12 mouse cellular contexts compared by ENCODE assay signal in genomic region chr6:125321114-125321855, GRCm38 (mm10). TPM values are rescaled to one million over a fixed set of nuclear protein-coding genes. Genes with fewer than 3 reads are reported as not detected.
DNase-seq lines count a peak whose midpoint lies in the region; ATAC-seq and TF ChIP-seq lines count a peak whose summit lies in the region.
"Had no signal": no experiment of that assay in that cellular context is flagged by ENCODE, and none has a peak within 500 bp of the region (broad histone marks: within the 10 kb centered on the region; RNA-seq: fewer than 3 reads in every experiment).

No protein-coding gene starts in this region.

- 0 out of 2 replicates have a peak overlapping the region, but pooled peaks have one; percentile 8 for H3K4me2 ChIP-seq in hindbrain, embryonic 12.5 days (replicated peaks)
- no peak overlapping the region for H3K4me2 ChIP-seq in hindbrain, postnatal 0 days (ENCODE audit: low read depth, low read length)
- H3K4me2 ChIP-seq in embryonic facial prominence, embryonic 13.5 days: peak overlapping the region; percentile 15; the same call in 1 of the 2 replicates

- no peak for TF ChIP-seq CTCF in hindbrain, postnatal 0 days (IDR thresholded peaks at IDR 0.05; ENCODE audit: low read depth)

- no peaks in the 10 kb centered on the region for H3K9me3 ChIP-seq in hindbrain, embryonic 12.5 days (replicated peaks)
- no peaks in the 10 kb centered on the region for H3K9me3 ChIP-seq in hindbrain, postnatal 0 days (ENCODE audit: low read length)
- no peaks in the 10 kb centered on the region for H3K9me3 ChIP-seq in embryonic facial prominence, embryonic 13.5 days

- no peak overlapping the region for H3K4me3 ChIP-seq in hindbrain, embryonic 12.5 days
- H3K4me3 ChIP-seq in hindbrain, postnatal 0 days (ENCODE audit: low read length): no peak overlapping the region
- no peak overlapping the region for H3K4me3 ChIP-seq in embryonic facial prominence, embryonic 13.5 days
- H3K4me3 ChIP-seq: left cerebral cortex, adult 2 months had no signal

- peaks cover 57% of the 10 kb centered on the region for H3K27me3 ChIP-seq in hindbrain, embryonic 12.5 days
- peaks cover 21% of the 10 kb centered on the region; the same call in 1 of the 2 replicates for H3K27me3 ChIP-seq in hindbrain, postnatal 0 days (ENCODE audit: insufficient read depth, low read length)
- peaks cover 45% of the 10 kb centered on the region for H3K27me3 ChIP-seq in embryonic facial prominence, embryonic 13.5 days

- no peaks in the 10 kb centered on the region for H3K36me3 ChIP-seq in hindbrain, embryonic 12.5 days
- no peaks in the 10 kb centered on the region for H3K36me3 ChIP-seq in hindbrain, postnatal 0 days (ENCODE audit: insufficient read depth, low read length)
- H3K36me3 ChIP-seq in embryonic facial prominence, embryonic 13.5 days: no peaks in the 10 kb centered on the region

- 8% methylated on average over 25 of the region's 26 CpGs for WGBS in hindbrain, embryonic 12.5 days
- 12% methylated on average over 26 of the region's 26 CpGs for WGBS in hindbrain, postnatal 0 days
- 6% methylated on average over 26 of the region's 26 CpGs for WGBS in embryonic facial prominence, embryonic 13.5 days

- no peak for DNase-seq in hindbrain, postnatal 0 days (ENCODE audit: low spot score)
- peak; percentile 59 for DNase-seq in kidney, postnatal 10 days
- peak; percentile 67 for DNase-seq in lung, postnatal 14 days
- DNase-seq in cerebellum, postnatal 36 days: no peak
- DNase-seq in layer of hippocampus, adult 8-10 months (ENCODE audit: low spot score in 2 of 2): no peak
- DNase-seq in right cerebral cortex, adult 18-20 months: no peak
- DNase-seq: adrenal gland, postnatal 36 days; spleen, adult 18-20 months had no signal

- H3K4me1 ChIP-seq in hindbrain, embryonic 12.5 days: peaks cover 2% of the 10 kb centered on the region; the same call in 1 of the 2 replicates
- peaks cover 3% of the 10 kb centered on the region; the same call in 1 of the 2 replicates for H3K4me1 ChIP-seq in hindbrain, postnatal 0 days (ENCODE audit: insufficient read depth, low read length)
- peaks cover 17% of the 10 kb centered on the region for H3K4me1 ChIP-seq in embryonic facial prominence, embryonic 13.5 days

- no peak for ATAC-seq in hindbrain, embryonic 12.5 days (ENCODE audit: low FRiP score)
- no peak for ATAC-seq in hindbrain, postnatal 0 days
- ATAC-seq in embryonic facial prominence, embryonic 13.5 days (ENCODE audit: insufficient number of reproducible peaks, insufficient read depth, low FRiP score, low TSS enrichment, low read depth): no peak

- no peak overlapping the region for H3K9ac ChIP-seq in hindbrain, embryonic 12.5 days
- no peak overlapping the region; the same call in 1 of the 2 replicates for H3K9ac ChIP-seq in hindbrain, postnatal 0 days (replicated peaks; ENCODE audit: low read length)
- H3K9ac ChIP-seq in embryonic facial prominence, embryonic 13.5 days: 0 out of 2 replicates have a peak overlapping the region, but pooled peaks have one; percentile 16

- no peak overlapping the region for H3K27ac ChIP-seq in hindbrain, embryonic 12.5 days
- no peak overlapping the region for H3K27ac ChIP-seq in hindbrain, postnatal 0 days
- no peak overlapping the region for H3K27ac ChIP-seq in embryonic facial prominence, embryonic 13.5 days
- H3K27ac ChIP-seq: left cerebral cortex, adult 2 months had no signal

RNA-seq across cellular contexts. Expression of gene Scnn1a, which starts 0.8 kb away (rescaled TPM):
- polyA plus RNA-seq in hindbrain, embryonic 12.5 days (2016; fragmentation: Nextera tagmentation; extraction: Ambion mirVana): 0.48 and 0.49 TPM in 2 replicates
- 1.7 and 3.0 TPM in 2 replicates for total RNA-seq in hindbrain, postnatal 0 days (2014; rRNA removed)
- 1.00 and 1.2 TPM in 2 replicates for polyA plus RNA-seq in hindbrain, postnatal 0 days (2015; fragmentation: Nextera tagmentation; extraction: Ambion mirVana)
- 1.3 and 1.5 TPM in 2 replicates for polyA plus RNA-seq in embryonic facial prominence, embryonic 13.5 days (2015; fragmentation: Nextera tagmentation; extraction: Ambion mirVana)
- 1 to 10 TPM; 4.3 to 5.6 (median 5.3) TPM for total RNA-seq in layer of hippocampus, adult 8-10 months (2022)

RNA-seq across cellular contexts. Expression of gene Ltbr, which starts 7.6 kb away (rescaled TPM):
- polyA plus RNA-seq in hindbrain, embryonic 12.5 days (2016; fragmentation: Nextera tagmentation; extraction: Ambion mirVana): 19.6 and 20.6 TPM in 2 replicates
- 31.6 and 34.4 TPM in 2 replicates for total RNA-seq in hindbrain, postnatal 0 days (2014; rRNA removed)
- 17.5 and 18.1 TPM in 2 replicates for polyA plus RNA-seq in hindbrain, postnatal 0 days (2015; fragmentation: Nextera tagmentation; extraction: Ambion mirVana)
- polyA plus RNA-seq in embryonic facial prominence, embryonic 13.5 days (2015; fragmentation: Nextera tagmentation; extraction: Ambion mirVana): 33.1 TPM in 2 replicates
- total RNA-seq in layer of hippocampus, adult 8-10 months (2022): 10 to 100 TPM in 2 of 4 experiments, 1 to 10 TPM in 2; 8.1 to 16.8 (median 11.5) TPM

RNA-seq across cellular contexts. Expression of gene Tnfrsf1a, which starts 27.9 kb away (rescaled TPM):
- polyA plus RNA-seq in hindbrain, embryonic 12.5 days (2016; fragmentation: Nextera tagmentation; extraction: Ambion mirVana): 29.9 and 32.6 TPM in 2 replicates
- 12.2 and 18.0 TPM in 2 replicates for total RNA-seq in hindbrain, postnatal 0 days (2014; rRNA removed)
- 15.5 and 16.3 TPM in 2 replicates for polyA plus RNA-seq in hindbrain, postnatal 0 days (2015; fragmentation: Nextera tagmentation; extraction: Ambion mirVana)
- 62.3 and 67.9 TPM in 2 replicates for polyA plus RNA-seq in embryonic facial prominence, embryonic 13.5 days (2015; fragmentation: Nextera tagmentation; extraction: Ambion mirVana)
- total RNA-seq in layer of hippocampus, adult 8-10 months (2022): 10 to 100 TPM; 11.0 to 36.7 (median 21.8) TPM

RNA-seq across cellular contexts. Expression of gene Tuba3a, which starts 35.4 kb away (rescaled TPM):
- 0.16 TPM in 1 of 2 replicates, not detected in the other for polyA plus RNA-seq in hindbrain, embryonic 12.5 days (2016; fragmentation: Nextera tagmentation; extraction: Ambion mirVana)
- not detected in 2 replicates for total RNA-seq in hindbrain, postnatal 0 days (2014; rRNA removed)
- not detected in 2 replicates for polyA plus RNA-seq in hindbrain, postnatal 0 days (2015; fragmentation: Nextera tagmentation; extraction: Ambion mirVana)
- 0.17 and 0.22 TPM in 2 replicates for polyA plus RNA-seq in embryonic facial prominence, embryonic 13.5 days (2015; fragmentation: Nextera tagmentation; extraction: Ambion mirVana)
- total RNA-seq in layer of hippocampus, adult 8-10 months (2022): under 1 TPM in 2 of 4 experiments, not detected in 2; 0.20 to 0.31 TPM
- total RNA-seq: adrenal gland, postnatal 36 days; left cerebral cortex, adult 2 months had no signal
- polyA plus RNA-seq: cortical plate, adult 2 months had no signal

RNA-seq across cellular contexts. Expression of gene Plekhg6, which starts 59.3 kb away (rescaled TPM):
- 0.18 and 0.22 TPM in 2 replicates for polyA plus RNA-seq in hindbrain, embryonic 12.5 days (2016; fragmentation: Nextera tagmentation; extraction: Ambion mirVana)
- 0.68 and 0.86 TPM in 2 replicates for total RNA-seq in hindbrain, postnatal 0 days (2014; rRNA removed)
- polyA plus RNA-seq in hindbrain, postnatal 0 days (2015; fragmentation: Nextera tagmentation; extraction: Ambion mirVana): 0.32 and 0.74 TPM in 2 replicates
- 1.1 and 1.3 TPM in 2 replicates for polyA plus RNA-seq in embryonic facial prominence, embryonic 13.5 days (2015; fragmentation: Nextera tagmentation; extraction: Ambion mirVana)
- under 1 TPM in 1 of 4 experiments, not detected in 3; 0.12 TPM for total RNA-seq in layer of hippocampus, adult 8-10 months (2022)

Comparison
In these comparisons a context has a peak if more than half of its experiments do, and no peak if none do; other contexts are left out.
1. DNase-seq: peak in kidney, postnatal 10 days (single experiment) and lung, postnatal 14 days (single experiment); none in hindbrain, postnatal 0 days (single experiment), cerebellum, postnatal 36 days (0 of 2), layer of hippocampus, adult 8-10 months (0 of 2) and right cerebral cortex, adult 18-20 months (single experiment).